Mouse (Mus musculus) embryo, embryonic 10.5 days (tissue): Measurements from ENCODE around the gene Aamp.

Source experiments
- DNase-seq: peaks from one replicate; pipeline ENCODE4 v3.0.0-alpha.2; 2015; ENCODE audit warnings: low spot score

Aamp gene

GRCm38 (mm10) chr1:74281886-74282285, 2.7 kb downstream of the Aamp start:
- DNase-seq: no peak

GRCm38 (mm10) chr1:74281372-74281771, 3.2 kb downstream of the Aamp start:
- no peak for DNase-seq

GRCm38 (mm10) chr1:74280591-74281325, 3.8 kb downstream of the Aamp start:
- DNase-seq: no peak

GRCm38 (mm10) chr1:74278988-74279387, 5.5 kb downstream of the Aamp start:
- no peak for DNase-seq

- no peak for DNase-seq
Measured at GRCm38 (mm10) chr1:74278538-74278937, 6.0 kb downstream of the Aamp start, which contains the start of gene Gpbar1. Gpbar1 (plus strand) TSS chr1:74278550.

GRCm38 (mm10) chr1:74277883-74278537, 6.5 kb downstream of the Aamp start:
- no peak for DNase-seq

- DNase-seq: no peak
Measured at GRCm38 (mm10) chr1:74277041-74277440, 7.5 kb downstream of the Aamp start.

- peak; percentile 54 for DNase-seq
Measured at GRCm38 (mm10) chr1:74275015-74275414, 9.5 kb downstream of the Aamp start.

- DNase-seq: no peak
Measured at GRCm38 (mm10) chr1:74271659-74272058, 12.9 kb downstream of the Aamp start.

- no peak for DNase-seq
Measured at GRCm38 (mm10) chr1:74268750-74269149, 15.8 kb downstream of the Aamp start.

GRCm38 (mm10) chr1:74262510-74262909, 22.0 kb downstream of the Aamp start:
- DNase-seq: no peak

- DNase-seq: no peak
Measured at GRCm38 (mm10) chr1:74256782-74257181, 27.8 kb downstream of the Aamp start.

- no peak for DNase-seq
Measured at GRCm38 (mm10) chr1:74255704-74256345, 28.7 kb downstream of the Aamp start.

GRCm38 (mm10) chr1:74250096-74250495, 34.4 kb downstream of the Aamp start:
- DNase-seq: no peak

- no peak for DNase-seq
Measured at GRCm38 (mm10) chr1:74249331-74249980, 35.1 kb downstream of the Aamp start.

- DNase-seq: no peak
Measured at GRCm38 (mm10) chr1:74248799-74249198, 35.7 kb downstream of the Aamp start.

GRCm38 (mm10) chr1:74245525-74245924, 39.0 kb downstream of the Aamp start:
- no peak for DNase-seq

- no peak for DNase-seq
Measured at GRCm38 (mm10) chr1:74240832-74241231, 43.7 kb downstream of the Aamp start.

GRCm38 (mm10) chr1:74240311-74240710, 44.2 kb downstream of the Aamp start:
- DNase-seq: no peak

- no peak for DNase-seq
Measured at GRCm38 (mm10) chr1:74239618-74240017, 44.9 kb downstream of the Aamp start.

GRCm38 (mm10) chr1:74239162-74239561, 45.4 kb downstream of the Aamp start:
- no peak for DNase-seq

GRCm38 (mm10) chr1:74238136-74238535, 46.4 kb downstream of the Aamp start:
- DNase-seq: no peak

- DNase-seq: no peak
Measured at GRCm38 (mm10) chr1:74237671-74238070, 46.9 kb downstream of the Aamp start.
